Mouse (Mus musculus) kidney, embryonic 15.5 days (tissue): ENCODE results near the gene Rimbp3. TPM values are rescaled to one million over a fixed set of nuclear protein-coding genes. Genes with fewer than 3 reads are reported as not detected.
A peak's percentile ranks its signal among the peaks of the same experiment; 100 is the strongest.

Source experiments
- ATAC-seq: fragments of 200-750 bp; cut with Nextera tagmentation; replicated peaks from 2 replicates; pipeline ENCODE4 v1.8.0; 2017; ENCODE audit warnings: moderate TSS enrichment; ENCODE audit not compliant: low FRiP score
- H3K27ac ChIP-seq: fragments of 300-500 bp; sonication (generic); 2 replicates; pipeline ENCODE4 v1.5.1; 2015; ENCODE audit warnings: mild to moderate bottlenecking, inconsistent platforms
- H3K27me3 ChIP-seq: fragments of 300-500 bp; sonication (generic); 2 replicates; pipeline ENCODE4 v1.6.1; 2015; ENCODE audit warnings: inconsistent platforms
- H3K36me3 ChIP-seq: fragments of 300-500 bp; sonication (generic); 2 replicates; pipeline ENCODE4 v1.6.1; 2015; ENCODE audit warnings: inconsistent platforms
- H3K4me1 ChIP-seq: fragments of 300-500 bp; sonication (generic); 2 replicates; pipeline ENCODE4 v1.6.1; 2015; ENCODE audit warnings: inconsistent platforms
- H3K4me2 ChIP-seq: fragments of 300-500 bp; sonication (generic); 2 replicates; pipeline ENCODE4 v1.6.1; 2015; ENCODE audit warnings: moderate library complexity, mild to moderate bottlenecking, inconsistent platforms
- H3K4me3 ChIP-seq: fragments of 300-500 bp; sonication (generic); replicated peaks from 2 replicates; pipeline ENCODE4 v1.5.1; 2015; ENCODE audit warnings: mild to moderate bottlenecking, inconsistent platforms
- H3K9ac ChIP-seq: fragments of 300-500 bp; sonication (generic); 2 replicates; pipeline ENCODE4 v1.6.1; 2015; ENCODE audit warnings: mild to moderate bottlenecking, inconsistent platforms
- H3K9me3 ChIP-seq: fragments of 300-500 bp; sonication (generic); replicated peaks from 2 replicates; pipeline ENCODE4 v1.6.1; 2016; ENCODE audit warnings: inconsistent platforms
- WGBS: fragments of 180-500 bp; shearing (Covaris S2); methylation state at CpG from one replicate; pipeline ENCODE4 v1.1.7; 2015; ENCODE audit warnings: mixed read lengths; 5-methylcytosine and 5-hydroxymethylcytosine counted together
- polyA plus RNA-seq: library from polyadenylated mRNA; unstranded; fragments of >200 nt; fragmentation: Nextera tagmentation; extraction: Ambion mirVana; gene quantifications from 2 replicates; pipeline ENCODE4 v1.2.1, GENCODE M21; 2015

The Rimbp3 gene
- polyA plus RNA-seq, 1 experiment from 2014 or later: 0.73 TPM

DNA sequence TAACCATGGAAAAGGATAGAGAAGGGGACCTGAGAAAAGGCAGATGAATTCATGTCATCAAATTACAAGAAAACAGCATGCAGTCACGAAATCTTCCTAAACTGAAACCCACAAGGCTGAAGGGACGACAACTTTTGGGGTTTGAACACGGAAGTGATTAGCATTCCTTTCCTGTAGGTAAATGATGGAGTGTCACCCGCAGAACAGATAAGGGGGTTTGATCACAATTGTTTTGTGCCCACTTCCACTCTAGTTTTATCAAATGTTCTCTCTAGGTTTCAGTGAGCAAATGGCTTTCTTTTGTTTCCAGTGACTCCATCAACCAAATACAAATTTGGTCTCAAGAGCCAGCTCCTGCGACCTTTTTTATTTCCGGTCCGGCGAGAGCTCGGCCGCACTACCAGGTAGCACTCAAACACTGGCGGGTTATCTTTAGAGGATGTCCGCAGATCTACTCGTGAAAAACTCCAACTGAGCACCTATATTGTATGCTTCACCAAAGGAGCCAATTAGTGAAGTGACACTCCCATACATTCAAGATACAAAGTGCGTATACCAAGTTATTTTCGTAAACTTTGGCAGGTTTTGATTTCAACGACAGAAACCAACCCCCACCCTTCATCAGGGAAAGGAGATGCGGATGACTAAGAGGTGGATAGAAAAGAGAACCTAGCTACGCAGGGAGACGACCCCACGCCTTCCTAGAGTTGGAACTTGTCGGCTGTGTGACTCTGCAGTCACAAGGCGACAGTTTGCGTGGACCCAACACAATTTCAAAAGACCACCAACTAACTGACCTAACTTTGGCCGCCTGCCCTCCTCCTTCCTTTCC lies 8.1 kb upstream of the Rimbp3 start:
- WGBS: 4% methylated on average over 24 of the region's 24 CpGs
- no peaks in the 10 kb centered on the region for H3K27me3 ChIP-seq
- peak overlapping the region; percentile 85 for H3K27ac ChIP-seq
- H3K4me1 ChIP-seq: peaks cover 20% of the 10 kb centered on the region
- peak; percentile 7; the same call in 1 of the 2 replicates for ATAC-seq
- H3K9ac ChIP-seq: peak overlapping the region; percentile 99
- H3K4me3 ChIP-seq: peak overlapping the region; percentile 98
- peak overlapping the region; percentile 74 for H3K4me2 ChIP-seq
- 0 out of 2 replicates have a peak, but pooled peaks cover 13% of the 10 kb centered on the region for H3K36me3 ChIP-seq
- no peaks in the 10 kb centered on the region for H3K9me3 ChIP-seq

- peak overlapping the region; percentile 98 for H3K4me3 ChIP-seq
- peak overlapping the region; percentile 99 for H3K9ac ChIP-seq
- under 1% methylated on average over 72 of the region's 72 CpGs for WGBS
- H3K27ac ChIP-seq: peak overlapping the region; percentile 85
- H3K9me3 ChIP-seq: no peaks in the 10 kb centered on the region
- peak; percentile 86 for ATAC-seq
- H3K36me3 ChIP-seq: 0 out of 2 replicates have a peak, but pooled peaks cover 13% of the 10 kb centered on the region
- peak overlapping the region; percentile 74 for H3K4me2 ChIP-seq
- H3K4me1 ChIP-seq: peaks cover 20% of the 10 kb centered on the region
- peaks cover under 1% of the 10 kb centered on the region for H3K27me3 ChIP-seq
These were observed 7.3 kb upstream of the Rimbp3 start for GRCm38 (mm10) chr16:17200953-17201707.

DNA sequence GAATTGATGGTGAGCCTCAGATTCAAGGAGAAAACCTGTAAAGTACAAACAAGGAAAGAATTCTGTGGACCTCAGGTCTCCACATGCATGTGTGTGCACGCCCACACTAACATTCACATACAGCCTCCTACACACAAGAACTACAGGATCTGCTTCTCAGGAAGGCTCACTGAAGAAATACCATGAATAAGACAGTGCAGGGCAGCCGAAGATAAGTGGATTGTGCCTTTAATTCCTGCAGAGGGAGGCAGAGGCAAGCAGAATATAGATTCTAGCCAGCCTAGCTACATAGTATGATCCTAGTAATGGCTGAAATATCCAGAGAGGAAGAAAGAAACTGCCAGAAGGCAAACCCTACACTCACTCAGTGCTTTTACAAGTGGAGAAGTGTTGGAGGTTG lies 6.4 kb upstream of the Rimbp3 start:
- no peak overlapping the region for H3K9ac ChIP-seq
- peak; percentile 70 for ATAC-seq
- H3K27me3 ChIP-seq: peaks cover 9% of the 10 kb centered on the region
- H3K4me1 ChIP-seq: peaks cover 20% of the 10 kb centered on the region
- no peak overlapping the region for H3K4me3 ChIP-seq
- H3K36me3 ChIP-seq: 0 out of 2 replicates have a peak, but pooled peaks cover 8% of the 10 kb centered on the region
- 39% methylated on average over 2 of the region's 2 CpGs for WGBS
- no peak overlapping the region for H3K4me2 ChIP-seq
- H3K9me3 ChIP-seq: no peaks in the 10 kb centered on the region
- peak overlapping the region; percentile 85 for H3K27ac ChIP-seq

DNA sequence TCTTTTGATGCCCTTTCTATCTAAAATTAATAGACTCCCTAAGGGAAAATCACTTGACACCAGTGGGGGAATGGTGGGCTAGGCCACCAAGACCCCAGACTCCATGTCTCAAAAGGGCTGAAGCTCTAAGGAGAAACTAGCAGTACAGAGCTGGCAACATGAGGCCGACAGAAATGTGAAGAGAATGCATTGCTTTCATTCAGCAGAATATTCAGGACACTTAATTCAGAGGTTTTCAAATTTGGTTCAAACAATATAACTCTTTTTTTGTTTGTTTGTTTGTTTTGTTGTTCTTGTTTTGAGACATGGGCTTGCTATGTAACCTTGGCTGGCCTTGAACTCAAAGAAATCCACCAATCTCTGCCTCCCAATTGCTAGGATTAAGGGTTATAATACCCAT lies 5.9 kb upstream of the Rimbp3 start, which contains the start of gene Ube2l3:
Gene Ube2l3 (minus strand): TSS at position 101 of the 400 bp plus-strand sequence.
- peaks cover 20% of the 10 kb centered on the region for H3K4me1 ChIP-seq
- 98% methylated on average over 1 of the region's 1 CpGs for WGBS
- peak within 1 kb of the TSS; percentile 98 for H3K4me3 ChIP-seq
- H3K4me2 ChIP-seq: peak within 1 kb of the TSS; percentile 74
- H3K9me3 ChIP-seq: no peaks in the 10 kb centered on the region
- H3K27ac ChIP-seq: peak within 1 kb of the TSS; percentile 85
- peak within 1 kb of the TSS; percentile 99; the same call in 1 of the 2 replicates for H3K9ac ChIP-seq
- 0 out of 2 replicates have a peak, but pooled peaks cover 6% of the 10 kb centered on the region for H3K36me3 ChIP-seq
- ATAC-seq: no peak
- H3K27me3 ChIP-seq: peaks cover 12% of the 10 kb centered on the region

DNA sequence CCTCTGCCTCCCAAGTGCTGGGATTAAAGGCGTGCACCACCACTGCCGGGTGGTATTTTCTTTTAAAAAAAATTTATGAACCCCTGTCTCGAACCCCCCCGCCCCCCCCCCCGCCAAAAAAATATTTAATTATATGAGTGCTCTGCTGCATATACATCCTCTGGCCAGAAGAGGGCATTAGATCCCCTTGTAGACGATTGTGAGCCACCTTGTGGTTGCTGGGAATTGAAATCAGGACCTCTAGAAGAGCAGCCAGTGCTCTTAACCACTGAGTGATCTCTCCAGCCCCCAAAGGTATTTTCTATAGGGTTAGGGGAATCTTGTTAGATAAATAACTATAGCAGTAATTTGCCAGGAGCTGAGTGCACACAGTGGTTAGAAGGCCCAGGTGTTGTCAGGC lies 3.4 kb upstream of the Rimbp3 start:
- Histone ChIP-seq H3K4me2 (no peak overlapping the region), H3K36me3 (no peaks in the 10 kb centered on the region), H3K9me3 (no peaks in the 10 kb centered on the region), H3K4me3 (no peak overlapping the region), H3K4me1 (peaks cover 25% of the 10 kb centered on the region), H3K27ac (no peak overlapping the region), H3K9ac (no peak overlapping the region), H3K27me3 (peaks cover 25% of the 10 kb centered on the region)
- no peak for ATAC-seq
- WGBS: 3% methylated on average over 6 of the region's 6 CpGs

GRCm38 (mm10) chr16:17209404-17209960 lies 1.1 kb downstream of the Rimbp3 start:
- peak overlapping the region; percentile 1 for H3K27ac ChIP-seq
- peak; percentile 13 for ATAC-seq

GRCm38 (mm10) chr16:17209981-17210838 lies 1.8 kb downstream of the Rimbp3 start:
- H3K4me3 ChIP-seq: peak overlapping the region; percentile 52
- H3K4me1 ChIP-seq: peaks cover 23% of the 10 kb centered on the region
- no peaks in the 10 kb centered on the region for H3K36me3 ChIP-seq
- H3K4me2 ChIP-seq: peak overlapping the region; percentile 92
- ATAC-seq: peak; percentile 78
- 7% methylated on average over 48 of the region's 48 CpGs for WGBS
- H3K27ac ChIP-seq: no peak overlapping the region
- peak overlapping the region; percentile 27; the same call in 1 of the 2 replicates for H3K9ac ChIP-seq
- H3K9me3 ChIP-seq: no peaks in the 10 kb centered on the region
- peaks cover 48% of the 10 kb centered on the region for H3K27me3 ChIP-seq

More at GRCm38 (mm10) chr16:17209404-17209960, 1.1 kb downstream of the Rimbp3 start:
- WGBS: under 1% methylated on average over 37 of the region's 37 CpGs
- H3K4me1 ChIP-seq: peaks cover 23% of the 10 kb centered on the region
- H3K27me3 ChIP-seq: peaks cover 48% of the 10 kb centered on the region
- no peaks in the 10 kb centered on the region for H3K9me3 ChIP-seq
- H3K9ac ChIP-seq: peak overlapping the region; percentile 27; the same call in 1 of the 2 replicates
- H3K4me3 ChIP-seq: peak overlapping the region; percentile 52
- H3K36me3 ChIP-seq: no peaks in the 10 kb centered on the region
- H3K4me2 ChIP-seq: peak overlapping the region; percentile 92

DNA sequence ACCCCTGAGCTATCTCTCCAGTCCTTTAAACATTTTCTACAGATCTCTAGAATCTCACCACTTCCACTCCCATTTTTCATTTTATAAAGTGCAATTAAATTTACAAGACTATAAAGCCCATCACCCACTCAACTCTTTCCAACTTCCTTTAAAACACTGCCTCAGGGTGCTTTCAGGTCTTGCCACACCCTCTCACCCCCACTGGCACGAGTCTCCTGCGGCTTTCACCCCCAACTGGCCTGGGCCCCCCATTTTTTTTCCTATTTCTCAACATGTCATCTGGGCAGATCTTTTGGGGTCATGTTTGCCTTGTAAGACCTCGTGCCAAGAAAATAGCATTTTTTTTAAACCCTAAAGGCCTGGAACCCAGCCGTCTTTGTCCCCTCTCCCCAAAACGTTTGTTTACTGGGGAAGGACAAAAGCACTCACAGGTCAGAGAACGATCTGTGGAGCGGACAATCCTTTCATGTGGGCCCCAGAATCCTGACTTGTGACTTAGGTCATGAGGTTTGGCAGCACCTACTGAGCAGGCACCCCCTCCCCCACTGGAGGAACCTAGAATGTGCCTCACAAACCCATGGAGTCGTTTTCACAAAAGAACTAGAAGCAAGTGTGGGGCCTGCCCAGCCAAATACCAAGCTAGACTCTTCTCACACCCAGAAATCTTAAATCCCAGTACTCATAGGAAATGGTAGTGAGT lies 8.7 kb downstream of the Rimbp3 start:
- ATAC-seq: no peak
- Histone ChIP-seq H3K4me3 (no peak overlapping the region), H3K4me2 (no peak overlapping the region), H3K27ac (no peak overlapping the region), H3K9ac (no peak overlapping the region), H3K36me3 (no peaks in the 10 kb centered on the region), H3K4me1 (peaks cover 6% of the 10 kb centered on the region; the same call in 1 of the 2 replicates), H3K27me3 (peaks cover 3% of the 10 kb centered on the region; the same call in 1 of the 2 replicates), H3K9me3 (no peaks in the 10 kb centered on the region)
- 56% methylated on average over 8 of the region's 8 CpGs for WGBS

- H3K4me1 ChIP-seq: peaks cover 6% of the 10 kb centered on the region; the same call in 1 of the 2 replicates
- no peaks in the 10 kb centered on the region for H3K27me3 ChIP-seq
- H3K27ac ChIP-seq: no peak overlapping the region
- no peaks in the 10 kb centered on the region for H3K9me3 ChIP-seq
- no peak overlapping the region for H3K4me3 ChIP-seq
- no peak overlapping the region for H3K9ac ChIP-seq
- no peak overlapping the region for H3K4me2 ChIP-seq
- H3K36me3 ChIP-seq: no peaks in the 10 kb centered on the region
- ATAC-seq: no peak
- WGBS: 42% methylated on average over 7 of the region's 7 CpGs
These were observed 11.8 kb downstream of the Rimbp3 start for GRCm38 (mm10) chr16:17220127-17220733.

GRCm38 (mm10) chr16:17222197-17222596 lies 13.8 kb downstream of the Rimbp3 start:
- Histone ChIP-seq H3K9ac (no peak overlapping the region), H3K27me3 (no peaks in the 10 kb centered on the region), H3K4me3 (no peak overlapping the region), H3K36me3 (no peaks in the 10 kb centered on the region), H3K4me2 (no peak overlapping the region), H3K9me3 (no peaks in the 10 kb centered on the region), H3K4me1 (peaks cover 6% of the 10 kb centered on the region; the same call in 1 of the 2 replicates), H3K27ac (no peak overlapping the region)
- WGBS: 33% methylated on average over 25 of the region's 25 CpGs
- ATAC-seq: peak; percentile 100
